Mouse (Mus musculus) ES-Bruce4 (cell line): Measurements from ENCODE around the gene Hsd17b1. TPM values are rescaled to one million over a fixed set of nuclear protein-coding genes. Genes with fewer than 3 reads are reported as not detected.
A peak's percentile ranks its signal among the peaks of the same experiment; 100 is the strongest.
"Not testable (repeated sequence)": the region's sequence is repeated elsewhere in the genome, so short reads cannot be mapped to it uniquely, and the experiment has no call there.

Experiments
- H3K27ac ChIP-seq: 2 replicates; pipeline ENCODE4 v1.5.1; 2012; ENCODE audit warnings: low read length, inconsistent platforms; ENCODE audit not compliant: insufficient read depth
- H3K27me3 ChIP-seq: 2 replicates; pipeline ENCODE4 v1.6.1; 2012; ENCODE audit warnings: mild to moderate bottlenecking, low read length, inconsistent platforms; ENCODE audit not compliant: control insufficient read depth, poor library complexity, insufficient read depth, severe bottlenecking
- H3K36me3 ChIP-seq: 2 replicates; pipeline ENCODE4 v1.6.1; 2012; ENCODE audit warnings: inconsistent platforms, mild to moderate bottlenecking, low read length, moderate library complexity; ENCODE audit not compliant: control insufficient read depth, poor library complexity, insufficient read depth, severe bottlenecking
- H3K4me1 ChIP-seq: one replicate; pipeline ENCODE4 v1.8.1; 2011; ENCODE audit warnings: low read length; ENCODE audit not compliant: control insufficient read depth, insufficient read depth
- H3K4me3 ChIP-seq: 2 replicates; pipeline ENCODE4 v1.5.1; 2011; ENCODE audit warnings: low read depth, mild to moderate bottlenecking, low read length
- H3K9ac ChIP-seq: 2 replicates; pipeline ENCODE4 v1.6.1; 2012; ENCODE audit warnings: low read depth, mild to moderate bottlenecking, inconsistent platforms; ENCODE audit not compliant: poor library complexity, severe bottlenecking
- H3K9me3 ChIP-seq: replicated peaks from 2 replicates; pipeline ENCODE4 v1.6.1; 2012; ENCODE audit warnings: mild to moderate bottlenecking, low read length, inconsistent platforms; ENCODE audit not compliant: control insufficient read depth, poor library complexity, insufficient read depth, severe bottlenecking
- CTCF ChIP-seq: IDR thresholded peaks from one replicate; pipeline ENCODE4 v1.8.1; 2011; ENCODE audit warnings: low read depth, low read length
- EP300 ChIP-seq: IDR thresholded peaks from 2 replicates; pipeline ENCODE4 v1.6.1; 2011; ENCODE audit warnings: low read depth, low read length; ENCODE audit not compliant: insufficient read depth
- POLR2A ChIP-seq: IDR thresholded peaks from one replicate; pipeline ENCODE4 v1.8.1; 2011; ENCODE audit warnings: low read length; ENCODE audit not compliant: insufficient read depth
- polyA plus RNA-seq: library from polyadenylated mRNA; stranded (reverse); fragments of >200 nt; gene quantifications from 2 replicates; pipeline ENCODE4 v1.2.4, GENCODE M21; 2011; ENCODE audit warnings: low read depth; ENCODE audit not compliant: missing spikeins, insufficient read depth, insufficient read length

The Hsd17b1 gene
- polyA plus RNA-seq, 1 experiment, result 1.0 TPM

- no peaks in the 10 kb centered on the region for H3K9me3 ChIP-seq
- H3K9ac ChIP-seq, result peak within 1 kb of the TSS; percentile 87
- no peaks in the 10 kb centered on the region for H3K4me1 ChIP-seq
- peak within 1 kb of the TSS; percentile 37; the same call in 1 of the 2 replicates for H3K27ac ChIP-seq
- peak; percentile 36 for TF ChIP-seq POLR2A
- TF ChIP-seq EP300, result peak; percentile 48; the same call in 1 of the 2 replicates
- TF ChIP-seq CTCF, result no peak
- H3K27me3 ChIP-seq, result no peaks in the 10 kb centered on the region
- H3K36me3 ChIP-seq, result 0 out of 2 replicates have a peak, but pooled peaks cover 2% of the 10 kb centered on the region
- H3K4me3 ChIP-seq, result peak within 1 kb of the TSS; percentile 96
These were observed 41.7 kb downstream of the Hsd17b1 start, which contains the start of the genes Retreg3 and Tubg1 for GRCm38 (mm10) chr11:101119761-101120544. TSS of gene Retreg3 (minus strand) at chr11:101119893. TSS of gene Tubg1 (plus strand) at chr11:101119938.

DNA sequence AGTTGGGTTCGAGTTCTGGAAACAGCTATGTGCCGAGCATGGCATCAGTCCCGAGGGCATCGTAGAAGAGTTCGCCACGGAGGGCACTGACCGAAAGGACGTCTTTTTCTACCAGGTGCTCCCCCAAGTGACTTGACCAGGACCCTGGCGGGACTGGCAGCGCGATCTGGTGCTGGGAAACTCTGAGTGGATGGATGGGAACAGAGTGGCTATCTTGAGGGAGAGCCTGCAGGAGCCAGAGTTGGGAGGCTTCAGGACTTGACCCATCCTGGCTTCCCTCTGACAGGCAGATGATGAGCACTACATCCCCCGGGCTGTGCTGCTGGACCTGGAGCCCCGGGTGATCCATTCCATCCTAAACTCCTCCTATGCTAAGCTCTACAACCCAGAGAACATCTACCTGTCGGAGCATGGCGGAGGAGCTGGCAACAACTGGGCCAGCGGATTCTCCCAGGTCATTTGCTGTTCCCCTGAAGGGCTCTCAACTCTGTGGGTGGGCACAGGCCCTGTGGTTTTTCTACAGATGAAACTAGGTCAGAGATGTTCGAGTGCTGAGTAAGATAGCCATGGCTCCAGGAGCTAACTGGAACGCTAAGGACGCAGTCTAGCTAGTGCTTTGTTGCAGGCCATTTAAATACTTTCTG, 42.5 kb downstream of the Hsd17b1 start:
- peak overlapping the region; percentile 47 for H3K9ac ChIP-seq
- TF ChIP-seq POLR2A (no peak), EP300 (no peak), CTCF (no peak)
- H3K4me1 ChIP-seq, result no peaks in the 10 kb centered on the region
- H3K36me3 ChIP-seq, result 0 out of 2 replicates have a peak, but pooled peaks cover 2% of the 10 kb centered on the region
- H3K27me3 ChIP-seq, result no peaks in the 10 kb centered on the region
- H3K27ac ChIP-seq, result no peak overlapping the region
- peak overlapping the region; percentile 78 for H3K4me3 ChIP-seq
- H3K9me3 ChIP-seq, result no peaks in the 10 kb centered on the region

- not testable (repeated sequence) for H3K27ac ChIP-seq, H3K4me3 ChIP-seq, H3K36me3 ChIP-seq, H3K4me1 ChIP-seq, H3K9ac ChIP-seq, H3K9me3 ChIP-seq, H3K27me3 ChIP-seq
These were observed 46.3 kb downstream of the Hsd17b1 start for GRCm38 (mm10) chr11:101124494-101124893.

DNA sequence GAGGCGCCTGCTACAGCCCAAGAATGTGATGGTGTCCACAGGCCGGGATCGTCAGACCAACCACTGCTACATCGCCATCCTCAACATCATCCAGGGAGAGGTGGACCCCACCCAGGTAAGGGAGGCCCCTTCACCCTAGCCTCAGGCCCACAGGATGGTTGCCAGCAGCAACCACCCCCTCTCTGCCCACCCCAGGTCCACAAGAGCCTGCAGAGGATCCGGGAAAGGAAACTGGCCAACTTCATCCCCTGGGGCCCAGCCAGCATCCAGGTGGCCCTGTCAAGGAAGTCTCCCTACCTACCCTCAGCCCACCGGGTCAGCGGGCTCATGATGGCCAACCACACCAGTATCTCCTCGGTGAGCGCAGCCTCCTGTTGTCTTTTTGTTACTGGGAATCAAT, 46.8 kb downstream of the Hsd17b1 start:
- not testable (repeated sequence) for H3K9ac ChIP-seq, H3K9me3 ChIP-seq, H3K27me3 ChIP-seq, H3K4me1 ChIP-seq, H3K27ac ChIP-seq, H3K36me3 ChIP-seq, H3K4me3 ChIP-seq

- no peak for TF ChIP-seq EP300
- TF ChIP-seq CTCF, result peak; percentile 28
- no peaks in the 10 kb centered on the region for H3K27me3 ChIP-seq
- H3K27ac ChIP-seq, result no peak overlapping the region
- no peak overlapping the region for H3K9ac ChIP-seq
- H3K4me1 ChIP-seq, result no peaks in the 10 kb centered on the region
- H3K9me3 ChIP-seq, result no peaks in the 10 kb centered on the region
- no peak overlapping the region for H3K4me3 ChIP-seq
- peaks cover 8% of the 10 kb centered on the region for H3K36me3 ChIP-seq
These were observed 48.9 kb downstream of the Hsd17b1 start for GRCm38 (mm10) chr11:101127075-101127474.

- no peaks in the 10 kb centered on the region for H3K27me3 ChIP-seq
- no peak for TF ChIP-seq CTCF
- no peak for TF ChIP-seq EP300
- TF ChIP-seq POLR2A, result no peak
- H3K4me3 ChIP-seq, result no peak overlapping the region
These were observed 50.9 kb downstream of the Hsd17b1 start for GRCm38 (mm10) chr11:101128996-101129577.

More at GRCm38 (mm10) chr11:101128996-101129577, 50.9 kb downstream of the Hsd17b1 start:
- Histone ChIP-seq H3K9ac (no peak overlapping the region), H3K36me3 (peaks cover 6% of the 10 kb centered on the region), H3K4me1 (no peaks in the 10 kb centered on the region), H3K27ac (no peak overlapping the region), H3K9me3 (no peaks in the 10 kb centered on the region)

Other genes with a start within 250 kb of the Hsd17b1 start
- gene Stat5b, start 227.7 kb upstream of the Hsd17b1 start, polyA plus RNA-seq, result 7.3 and 7.6 TPM in 2 replicates
- gene Stat5a, start 219.1 kb upstream of the Hsd17b1 start, polyA plus RNA-seq, result 3.6 and 4.4 TPM in 2 replicates
- 31.2 and 39.8 TPM in 2 replicates for gene Stat3, start 138.9 kb upstream of the Hsd17b1 start, polyA plus RNA-seq
- 78.5 and 79.8 TPM in 2 replicates for gene Cavin1, start 107.5 kb upstream of the Hsd17b1 start, polyA plus RNA-seq
- 33.7 and 37.5 TPM in 2 replicates for gene Atp6v0a1, start 69.0 kb upstream of the Hsd17b1 start, polyA plus RNA-seq
- gene Naglu, start 8.4 kb upstream of the Hsd17b1 start, polyA plus RNA-seq, result 7.3 and 7.9 TPM in 2 replicates
- gene Coasy, start 4.2 kb downstream of the Hsd17b1 start, polyA plus RNA-seq, result 21.7 and 24.5 TPM in 2 replicates
- gene Mlx, start 8.9 kb downstream of the Hsd17b1 start, polyA plus RNA-seq, result 40.5 and 44.8 TPM in 2 replicates
- 35.1 and 35.3 TPM in 2 replicates for gene Psmc3ip, start 17.0 kb downstream of the Hsd17b1 start, polyA plus RNA-seq
- gene Retreg3, start 41.5 kb downstream of the Hsd17b1 start, polyA plus RNA-seq, result 32.3 and 33.6 TPM in 2 replicates
- 55.3 and 60.5 TPM in 2 replicates for gene Tubg1, start 41.5 kb downstream of the Hsd17b1 start, polyA plus RNA-seq
- 1.9 and 3.0 TPM in 2 replicates for gene Tubg2, start 77.5 kb downstream of the Hsd17b1 start, polyA plus RNA-seq
- gene Cntnap1, start 92.1 kb downstream of the Hsd17b1 start, polyA plus RNA-seq, result 0.15 and 0.37 TPM in 2 replicates
- 2.5 and 4.4 TPM in 2 replicates for gene Plekhh3, start 92.9 kb downstream of the Hsd17b1 start, polyA plus RNA-seq
- not detected in 2 replicates for gene Ccr10, start 97.0 kb downstream of the Hsd17b1 start, polyA plus RNA-seq
- gene Ezh1, start 148.1 kb downstream of the Hsd17b1 start, polyA plus RNA-seq, result 42.8 and 49.9 TPM in 2 replicates
- 3.4 and 4.9 TPM in 2 replicates for gene Ramp2, start 167.6 kb downstream of the Hsd17b1 start, polyA plus RNA-seq
- 135 and 143 TPM in 2 replicates for gene Vps25, start 175.3 kb downstream of the Hsd17b1 start, polyA plus RNA-seq
- gene Wnk4, start 182.2 kb downstream of the Hsd17b1 start, polyA plus RNA-seq, result 0.85 and 0.96 TPM in 2 replicates
- gene Cntd1, start 200.6 kb downstream of the Hsd17b1 start, polyA plus RNA-seq, result 14.6 and 14.9 TPM in 2 replicates
- gene Coa3, start 200.7 kb downstream of the Hsd17b1 start, polyA plus RNA-seq, result 44.8 and 53.0 TPM in 2 replicates
- 48.2 and 53.0 TPM in 2 replicates for gene Becn1, start 223.9 kb downstream of the Hsd17b1 start, polyA plus RNA-seq
- gene Psme3, start 237.8 kb downstream of the Hsd17b1 start, polyA plus RNA-seq, result 161 and 168 TPM in 2 replicates
- gene Aoc2, start 246.7 kb downstream of the Hsd17b1 start, polyA plus RNA-seq, result 3.5 and 5.8 TPM in 2 replicates